Mouse (Mus musculus): ENCODE results near the gene Grin2b.

Gene Grin2b

DNA sequence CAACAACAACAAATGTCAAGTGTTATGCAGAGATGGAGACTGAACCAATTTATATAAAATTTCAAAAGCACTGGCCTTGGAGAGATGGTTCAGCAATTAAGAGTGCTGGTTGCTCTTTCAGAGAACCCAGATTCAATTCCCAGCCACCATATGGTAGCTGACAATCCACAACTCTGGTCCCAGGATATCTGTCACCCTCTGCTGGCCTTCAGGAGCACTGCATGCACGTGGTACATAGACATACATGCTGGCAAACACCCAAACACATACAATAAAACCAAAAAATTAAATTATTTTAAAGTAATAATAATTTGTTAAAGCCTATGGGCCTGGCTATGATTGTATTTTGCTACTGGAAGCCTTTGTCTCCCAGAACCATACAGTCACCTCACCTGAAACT is 77.0 kb downstream of the Grin2b start:
- no peak for DNase-seq

DNA sequence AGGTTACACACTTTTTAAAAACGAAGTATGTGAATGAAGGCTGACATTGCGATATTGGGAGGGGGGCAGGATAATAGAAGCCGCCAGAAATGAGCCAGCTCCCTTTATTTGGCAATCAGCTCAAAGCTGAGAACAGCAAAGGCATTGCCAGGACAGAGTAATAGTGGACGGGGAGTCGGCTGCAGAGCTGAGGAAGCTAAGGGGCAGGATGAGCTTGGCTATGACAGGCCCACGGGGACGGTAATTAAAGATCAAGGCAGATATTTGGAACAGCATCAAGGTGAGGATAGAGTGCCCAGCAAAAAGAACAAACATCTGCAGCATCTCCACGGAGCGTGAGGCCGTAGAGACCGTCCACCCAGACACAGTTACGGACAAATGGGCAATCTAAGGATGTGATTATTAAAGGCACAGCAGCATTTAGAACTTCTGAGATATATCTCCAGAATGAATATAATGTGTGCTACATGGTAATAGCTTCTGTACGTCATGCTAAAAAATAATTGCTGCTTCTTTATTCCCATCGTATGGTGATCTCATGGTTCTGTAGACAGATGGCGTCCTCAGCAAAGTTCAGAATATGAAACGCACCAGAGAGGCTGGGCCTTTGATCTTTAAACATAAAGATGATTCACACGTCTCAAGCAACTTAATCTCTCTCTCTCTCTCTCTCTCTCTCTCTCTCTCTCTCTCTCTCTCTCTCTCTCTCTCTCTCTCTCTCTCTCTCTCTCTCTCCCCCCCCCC is 93.1 kb downstream of the Grin2b start:
- no peak for DNase-seq

DNA sequence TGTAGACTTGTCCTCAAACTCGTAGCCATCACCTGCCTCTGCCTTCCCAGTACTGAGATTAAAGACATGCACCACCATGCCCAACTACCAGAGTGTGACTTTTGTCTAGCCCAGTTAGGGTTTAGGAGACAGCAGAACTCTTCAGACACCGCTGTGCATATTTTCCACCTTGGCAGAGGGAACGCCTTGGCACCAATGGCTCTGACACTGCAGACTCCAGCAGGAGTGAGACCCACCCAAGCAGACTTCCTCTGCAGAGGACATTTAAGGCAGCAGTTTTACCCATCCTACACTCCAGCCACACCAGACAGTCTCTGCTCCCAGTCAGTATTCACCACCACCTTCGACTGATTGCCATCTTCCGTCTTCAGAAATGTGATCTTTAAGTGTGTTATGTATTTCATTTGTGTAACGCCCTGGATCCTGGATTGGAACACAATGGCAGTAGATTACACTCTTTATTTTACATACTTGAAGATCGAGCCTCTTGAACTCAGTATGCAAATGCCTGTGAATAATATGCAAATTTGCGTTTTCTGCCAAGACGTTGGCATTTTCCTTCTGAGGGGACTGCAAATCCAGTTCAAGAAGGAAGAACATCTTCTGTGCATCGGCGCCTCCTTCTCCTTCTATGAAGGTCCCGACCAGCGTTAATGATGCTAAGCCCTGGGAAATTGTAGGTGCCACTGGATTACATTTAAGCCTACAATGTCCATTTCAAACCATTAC is 100.8 kb downstream of the Grin2b start:
- DNase-seq, result no peak

DNA sequence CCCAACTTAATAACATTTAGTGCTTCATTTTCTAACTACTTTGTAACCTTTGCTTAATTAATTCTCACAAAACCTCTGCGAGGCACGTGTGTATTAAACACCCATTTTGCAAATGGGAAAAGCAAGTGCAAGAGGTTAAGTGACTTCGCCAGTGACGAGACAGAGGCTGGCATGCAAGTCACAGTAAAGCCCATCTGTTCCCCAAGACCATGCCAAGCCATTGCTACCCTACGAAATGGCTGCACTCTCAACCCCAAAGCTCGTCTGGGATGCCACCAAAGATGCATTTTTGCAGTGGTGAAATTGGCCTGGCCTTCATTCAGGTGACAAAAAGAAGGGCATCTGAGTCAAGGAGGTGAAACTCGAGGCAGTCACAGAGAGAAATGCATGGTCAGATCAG is 103.2 kb downstream of the Grin2b start:
- no peak for DNase-seq

DNA sequence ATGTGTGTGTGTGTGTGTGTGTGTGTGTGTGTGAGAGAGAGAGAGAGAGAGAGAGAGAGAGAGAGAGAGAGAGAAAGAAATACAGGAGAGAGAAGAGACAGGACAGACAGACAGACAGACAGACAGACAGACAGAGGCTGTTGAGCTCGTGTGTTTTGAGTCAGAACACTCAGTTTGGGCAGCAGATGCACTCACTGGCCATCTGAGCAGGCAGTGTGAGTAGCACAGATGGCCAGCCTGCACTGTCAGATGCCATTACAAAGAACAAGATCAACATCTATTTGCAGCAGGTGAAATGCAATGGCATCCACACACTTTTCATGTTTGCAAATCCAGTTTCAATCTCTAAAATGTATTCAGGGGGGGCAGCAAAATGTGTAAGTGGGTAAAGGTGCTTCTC is 120.0 kb downstream of the Grin2b start:
- DNase-seq, result no peak

DNA sequence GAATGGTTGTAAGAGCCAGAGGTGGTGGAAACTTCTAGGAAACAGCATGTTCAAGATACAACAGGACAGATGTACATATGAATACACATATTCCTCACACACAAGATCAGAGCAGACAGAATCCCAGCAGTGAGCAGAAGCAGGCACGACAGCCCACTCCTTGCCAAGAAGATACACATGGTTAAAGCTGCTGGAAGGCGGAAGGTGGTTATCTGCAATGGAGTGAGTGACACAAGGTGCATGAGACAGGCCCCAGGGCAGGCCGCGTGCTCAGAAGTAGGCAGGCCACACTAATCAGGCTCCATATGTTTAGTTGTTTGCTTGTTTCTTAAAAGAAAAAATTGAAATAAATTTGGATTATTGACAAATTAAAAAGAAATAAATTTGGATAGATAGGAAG is 123.0 kb downstream of the Grin2b start:
- DNase-seq, result no peak

DNA sequence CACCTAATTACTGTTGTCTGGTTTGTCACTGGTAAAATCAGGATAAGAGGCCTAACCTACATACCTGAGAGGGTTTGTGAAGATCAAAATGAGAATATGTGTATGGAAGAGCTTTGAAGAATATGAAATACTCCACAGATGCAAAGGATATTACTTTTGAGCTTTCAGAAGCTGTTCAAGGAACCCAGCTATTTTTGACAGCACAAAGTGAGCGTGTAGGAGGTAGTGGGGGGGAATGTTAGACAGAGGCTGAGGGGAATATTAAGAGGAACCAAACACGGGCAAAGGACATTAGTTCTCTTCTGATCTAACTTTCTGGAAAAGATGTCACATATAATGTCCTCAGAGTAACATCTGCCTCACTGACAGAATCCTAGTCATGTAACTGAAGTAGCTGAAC is 125.2 kb downstream of the Grin2b start:
- DNase-seq, result no peak

DNA sequence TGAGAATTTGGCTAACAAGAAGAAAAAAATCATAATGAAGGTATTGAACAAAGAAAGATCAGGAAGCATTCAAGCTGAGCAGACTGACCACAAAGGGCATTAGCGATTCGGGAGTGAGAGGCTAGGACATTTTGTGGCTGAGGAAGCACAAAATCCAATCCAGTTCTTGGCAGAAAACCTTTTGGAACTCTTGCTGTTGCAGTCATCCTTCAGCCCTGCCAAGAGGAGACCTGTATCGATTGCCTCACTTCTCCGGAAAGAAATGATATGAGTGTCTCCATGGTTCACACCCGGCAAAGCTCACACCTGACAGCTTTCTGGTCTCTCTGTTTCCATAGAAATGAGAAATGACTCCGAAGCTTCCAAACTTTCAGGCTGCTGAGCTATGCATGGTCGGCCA is 127.2 kb downstream of the Grin2b start:
- no peak for DNase-seq

DNA sequence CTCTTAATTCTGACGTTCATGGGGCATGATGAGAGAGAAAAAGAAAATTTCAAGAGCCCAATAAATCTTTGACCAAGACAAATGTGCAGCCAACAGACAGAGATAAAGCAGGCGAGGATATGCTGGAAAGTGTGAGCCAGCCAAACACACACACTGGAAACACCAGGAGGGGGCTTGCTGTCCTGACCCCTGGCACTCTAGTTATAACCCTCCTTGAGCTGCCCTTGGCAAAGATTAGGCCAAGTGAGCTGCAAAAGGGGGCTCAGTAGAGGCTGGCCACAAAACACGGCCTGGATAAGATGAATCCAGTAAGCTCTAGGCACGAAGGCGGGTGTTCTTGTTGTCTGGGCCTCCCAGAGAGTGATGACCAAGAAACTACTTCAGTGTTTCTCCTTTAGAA is 128.8 kb downstream of the Grin2b start:
- no peak for DNase-seq

DNA sequence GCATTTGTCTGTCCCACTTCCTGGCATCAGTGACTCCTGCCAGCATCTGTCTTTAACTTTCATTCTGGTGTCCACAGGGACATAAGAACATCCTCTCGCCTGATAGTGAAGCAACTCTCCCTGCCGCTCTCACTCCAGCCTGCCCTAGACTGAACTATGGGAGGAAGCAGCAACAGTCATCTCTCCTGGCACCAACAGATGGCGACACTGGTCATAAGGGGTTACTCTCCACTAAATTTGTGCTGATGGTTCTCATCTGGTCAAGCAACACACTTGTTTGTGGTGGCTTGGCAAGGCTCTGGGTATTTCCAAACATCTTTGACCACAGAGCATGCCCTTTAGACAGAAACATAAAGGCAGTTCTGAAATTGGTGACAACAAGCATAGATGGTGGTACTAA is 130.9 kb downstream of the Grin2b start:
- no peak for DNase-seq

DNA sequence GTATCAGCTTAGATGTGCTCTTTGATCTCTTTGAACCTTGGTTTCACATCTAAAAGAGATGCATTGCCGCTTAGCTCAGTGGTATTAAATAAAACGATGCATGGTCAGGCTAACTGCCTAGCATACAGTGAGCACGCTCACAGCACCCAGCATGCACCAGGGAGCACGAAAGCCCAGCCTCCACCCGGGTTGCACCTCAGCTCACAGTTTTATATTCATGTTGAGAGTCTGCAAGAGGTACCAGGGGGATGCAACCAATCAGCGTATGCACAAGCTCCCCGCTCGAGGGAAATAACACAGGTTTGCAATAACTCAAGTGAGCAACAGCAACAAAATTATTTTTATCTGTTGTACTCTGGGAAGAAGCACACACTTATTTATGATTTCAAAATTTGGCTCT is 131.5 kb downstream of the Grin2b start:
- DNase-seq, result no peak

DNA sequence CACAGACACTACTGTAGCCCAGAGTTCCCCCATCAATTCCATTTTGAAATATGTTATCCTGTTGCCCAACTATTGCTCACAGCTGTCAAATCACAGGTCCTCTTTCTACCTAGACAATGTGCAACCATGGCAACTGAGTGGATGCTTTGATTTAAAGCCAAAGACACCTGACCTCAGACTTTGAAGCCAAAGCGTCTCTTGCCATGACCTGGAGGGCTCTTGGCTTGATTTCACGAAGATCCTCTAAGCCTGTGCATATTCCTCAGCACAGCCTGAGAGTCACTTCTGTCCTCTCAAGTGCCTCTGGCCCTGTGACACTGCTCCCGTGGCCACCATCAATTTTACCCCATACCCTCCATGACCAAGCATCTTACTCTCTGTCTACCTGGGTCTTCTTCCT is 132.4 kb downstream of the Grin2b start:
- no peak for DNase-seq

DNA sequence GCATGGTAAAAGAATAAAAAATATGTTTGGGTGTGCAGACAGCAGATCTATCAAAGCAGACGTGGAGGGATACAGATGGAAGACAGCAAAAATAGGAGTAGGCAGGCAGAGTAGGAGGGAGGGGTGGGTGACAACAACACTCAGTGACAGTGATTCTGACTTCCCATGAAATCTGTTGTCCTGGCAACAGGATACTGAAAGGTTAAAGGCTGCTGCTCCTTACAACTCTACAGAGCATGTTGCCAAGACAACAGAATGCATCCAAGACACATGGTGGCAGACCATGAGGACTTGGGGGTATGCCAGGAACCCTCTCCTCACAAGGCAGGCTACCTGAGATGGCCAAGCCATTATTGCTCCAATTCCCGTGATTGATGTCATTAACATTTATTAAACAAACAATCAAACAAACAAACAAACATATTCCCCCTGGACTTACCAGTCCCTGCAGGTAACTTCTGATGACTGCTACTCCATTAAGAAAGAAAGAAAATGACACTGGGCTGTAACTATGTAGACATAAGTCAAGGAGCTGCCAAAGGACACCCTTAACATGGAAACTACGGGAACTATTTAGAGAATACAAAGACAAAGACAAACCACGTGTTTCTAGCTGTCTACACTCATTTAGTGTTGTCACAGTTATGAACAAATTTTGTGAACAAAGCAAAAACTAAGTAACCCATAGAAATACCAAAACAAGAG is 143.9 kb downstream of the Grin2b start:
- DNase-seq, result no peak

DNA sequence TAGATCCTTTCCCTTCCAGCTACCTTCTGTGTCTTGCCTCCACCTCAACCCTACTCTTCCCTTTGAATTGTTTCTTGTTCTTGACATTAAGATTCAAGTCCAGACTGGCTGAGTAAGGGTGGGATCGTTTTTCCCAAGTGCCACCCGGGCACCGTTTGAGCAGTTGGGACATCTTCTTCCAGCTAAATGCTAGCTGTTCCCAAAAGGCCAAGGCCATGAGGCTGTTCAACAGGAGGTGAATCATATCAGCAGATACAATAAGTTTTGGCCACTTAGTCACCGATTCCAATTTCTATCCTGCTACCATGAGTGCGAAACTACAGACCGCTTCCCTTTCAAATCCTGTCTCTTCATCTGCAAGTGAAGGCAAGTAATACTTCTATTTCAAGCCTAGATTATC is 146.4 kb downstream of the Grin2b start:
- DNase-seq, result no peak

DNA sequence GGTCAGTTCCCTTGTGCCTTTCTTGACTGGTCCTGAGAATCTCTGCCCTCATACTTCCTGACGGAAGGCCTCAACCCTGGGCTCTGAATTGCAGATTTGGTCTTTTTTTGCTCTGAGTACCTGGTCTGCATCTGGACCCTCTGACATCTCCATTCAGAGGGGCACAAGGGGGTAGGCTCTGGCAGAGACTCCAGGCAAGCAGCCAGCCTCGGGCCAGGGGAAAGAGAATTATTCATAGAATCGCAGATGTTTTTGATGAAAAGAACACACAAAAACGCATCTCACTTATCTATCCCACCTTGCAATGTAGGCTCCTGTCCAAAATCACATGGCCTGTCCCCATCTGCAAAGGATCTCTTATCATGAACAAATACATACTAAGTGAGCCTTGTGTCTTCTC is 147.5 kb downstream of the Grin2b start:
- DNase-seq, result no peak

DNA sequence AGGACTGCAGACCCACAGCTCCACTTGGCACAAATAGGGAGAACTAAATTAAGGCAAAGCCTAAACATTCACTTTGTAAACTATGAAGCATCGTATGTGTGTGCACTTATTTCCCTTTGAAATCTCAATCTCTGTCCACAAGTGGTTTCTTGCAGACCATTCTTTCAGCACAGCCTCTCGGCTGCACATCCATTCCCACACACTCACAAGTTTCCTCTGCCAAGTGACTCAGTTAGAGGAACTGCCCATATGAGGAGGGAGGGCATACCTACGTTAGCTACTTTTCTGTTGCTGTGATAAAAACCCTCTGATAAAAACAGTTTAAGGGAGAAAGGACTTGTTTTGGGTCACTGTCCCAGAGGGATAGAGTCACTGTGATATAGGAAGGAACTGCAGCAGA is 152.9 kb downstream of the Grin2b start:
- no peak for DNase-seq

DNA sequence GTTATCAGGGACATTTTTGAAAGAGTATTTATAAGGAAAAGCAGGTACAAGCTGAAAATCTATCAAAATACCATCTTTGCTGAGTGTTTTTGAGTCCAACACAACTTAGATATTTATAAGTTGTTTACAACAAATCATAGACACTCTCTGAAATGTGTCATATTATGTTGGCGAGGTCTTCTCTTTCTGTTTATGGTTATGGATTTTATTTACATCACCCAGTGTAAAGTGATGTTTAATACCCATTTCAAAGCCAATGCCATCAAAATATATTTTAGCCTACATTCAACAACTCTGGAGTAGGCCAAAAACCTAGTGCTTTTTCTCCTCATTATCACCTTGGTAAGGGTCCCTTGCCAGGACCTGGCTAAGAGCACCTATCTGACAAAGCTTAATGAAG is 154.3 kb downstream of the Grin2b start:
- DNase-seq, result no peak

DNA sequence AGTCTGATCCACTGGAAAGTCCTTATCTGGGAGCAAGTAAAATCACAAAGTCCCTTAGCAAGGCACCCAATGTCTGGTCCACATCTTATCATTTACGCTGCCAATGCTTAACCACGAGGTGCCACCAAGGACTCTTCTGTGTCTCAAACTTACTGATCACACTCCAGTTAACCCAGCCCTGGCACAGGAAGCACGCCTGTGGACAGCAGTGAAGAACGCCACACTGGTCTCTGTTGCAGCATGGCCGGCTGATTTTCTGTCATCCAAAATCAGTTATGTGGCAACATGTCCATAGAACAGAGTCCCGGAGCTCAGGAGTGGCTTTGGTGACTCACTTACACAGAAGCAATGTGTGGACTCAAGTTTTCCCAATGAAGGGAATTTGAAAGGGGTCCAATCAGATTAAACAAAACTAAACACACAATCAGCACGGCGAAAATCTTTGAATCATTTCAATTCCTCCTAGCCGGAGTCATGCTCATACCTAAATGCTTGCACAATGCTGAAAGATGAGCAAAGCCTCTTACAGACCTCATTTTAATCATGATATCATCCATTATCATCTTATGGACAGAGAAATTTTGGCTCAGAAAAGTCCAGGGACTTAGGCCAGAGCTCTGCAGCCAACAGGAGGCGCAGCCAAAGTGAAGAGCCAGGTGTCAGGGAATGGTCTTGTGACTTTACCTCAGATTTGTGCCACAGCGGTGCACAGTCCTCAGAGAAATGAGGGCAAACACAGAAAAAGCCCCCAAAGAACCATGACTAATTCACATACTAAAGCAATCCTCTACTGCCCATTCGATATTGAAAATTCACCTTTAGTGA is 159.5 kb downstream of the Grin2b start:
- DNase-seq, result no peak

DNA sequence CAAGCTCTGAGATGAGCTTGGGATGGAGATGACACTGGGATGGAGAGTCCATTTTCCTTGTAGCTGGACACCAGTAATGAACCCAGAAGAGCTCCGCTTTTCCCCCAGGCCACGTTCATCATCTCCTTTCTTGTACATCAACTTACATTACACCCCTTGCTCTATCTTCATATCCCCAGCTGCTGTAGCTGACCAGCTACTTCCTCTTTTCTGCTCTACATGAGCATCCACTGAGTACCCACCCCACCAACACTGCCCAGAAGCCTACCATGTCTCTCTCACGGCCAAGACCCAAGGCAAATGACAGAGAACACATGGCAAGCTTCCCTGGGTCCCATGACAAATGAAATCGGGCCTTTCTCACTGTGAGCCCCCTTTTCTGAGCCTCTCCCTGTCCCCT is 161.8 kb downstream of the Grin2b start:
- no peak for DNase-seq

DNA sequence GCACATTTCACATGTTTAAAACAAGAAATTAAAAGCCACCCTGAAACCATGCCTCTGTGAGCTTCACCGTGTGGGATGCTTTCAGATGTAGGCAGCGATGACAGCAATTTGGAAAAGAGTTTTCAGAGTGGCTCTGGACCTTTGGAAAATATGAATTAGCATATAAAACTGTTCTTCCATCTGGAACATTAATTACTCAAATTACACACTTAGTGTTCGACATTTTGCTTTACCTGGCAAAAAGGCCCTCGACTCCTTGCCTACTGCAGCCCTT is 162.3 kb downstream of the Grin2b start:
- no peak for DNase-seq

DNA sequence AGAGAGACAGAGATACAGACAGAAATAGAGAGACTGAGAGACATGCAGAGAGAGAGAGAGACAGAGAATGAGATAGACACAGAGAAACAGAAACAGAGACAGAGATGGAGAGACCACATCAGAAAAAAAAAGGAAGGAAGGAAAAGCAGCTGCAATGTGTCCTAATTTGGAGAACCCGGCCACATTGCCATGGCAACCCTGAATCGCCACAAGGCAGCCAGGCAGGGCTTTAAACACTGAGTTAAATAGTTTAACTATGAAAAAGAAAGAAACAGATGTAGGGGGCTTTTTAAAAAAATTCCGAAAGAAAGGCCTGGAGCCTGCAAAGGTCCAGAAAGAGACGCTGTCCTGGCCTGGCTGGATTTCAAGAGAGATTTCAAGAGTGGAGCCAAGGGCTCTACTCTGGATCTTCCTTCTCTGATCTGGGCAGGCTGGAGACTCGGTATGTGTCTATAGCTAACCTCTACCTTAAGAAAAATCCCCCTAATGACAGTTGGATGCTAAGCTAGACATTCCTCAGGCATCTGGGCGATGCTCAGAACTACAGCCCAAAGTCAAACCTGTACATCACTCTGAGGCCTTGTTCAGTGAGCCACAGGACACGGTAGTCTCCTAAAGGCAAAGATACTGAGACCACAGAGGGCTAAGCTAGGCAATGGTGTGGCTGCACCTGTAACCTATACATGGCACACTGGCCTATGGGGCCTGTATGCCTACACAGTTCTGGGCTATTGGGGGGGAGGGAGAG is 162.8 kb downstream of the Grin2b start:
- DNase-seq, result no peak

DNA sequence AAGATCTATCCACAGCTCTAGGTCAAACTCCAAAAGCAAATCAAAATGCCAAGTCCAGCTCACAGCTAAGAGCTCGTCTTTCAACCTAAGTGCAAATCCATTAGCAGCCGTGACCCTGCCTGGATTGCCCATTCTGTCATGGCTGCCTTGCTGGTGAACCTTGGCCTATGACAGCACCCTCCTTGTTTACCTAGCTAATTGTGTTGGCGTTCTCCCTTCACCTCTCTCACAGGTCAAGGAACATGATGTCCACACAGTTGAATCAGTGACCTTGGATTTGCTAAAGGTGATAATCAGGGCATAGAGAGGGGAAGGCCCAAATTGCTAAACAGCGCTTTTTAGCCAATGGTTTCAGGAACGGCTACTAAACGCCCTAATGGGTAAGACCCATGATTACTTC is 165.2 kb downstream of the Grin2b start:
- no peak for DNase-seq

DNA sequence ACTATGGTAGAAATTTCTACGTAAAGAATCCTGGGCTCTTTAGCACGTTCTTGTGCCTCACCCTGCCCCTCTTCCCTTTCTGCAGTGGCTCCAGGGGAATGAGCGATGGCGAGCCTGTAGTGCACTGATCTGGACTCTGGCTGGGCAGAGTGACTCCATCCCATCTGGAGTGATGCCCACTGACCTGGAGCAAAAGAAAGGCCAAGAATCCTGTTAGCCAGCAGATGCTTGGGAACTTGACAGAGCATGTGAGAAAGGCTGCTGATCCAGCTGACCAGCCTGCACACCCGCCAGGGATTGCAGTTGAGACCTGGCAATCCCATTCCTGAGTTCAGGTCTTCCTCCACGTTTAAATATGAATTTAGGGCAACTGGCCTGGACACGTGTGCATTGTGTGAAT is 178.6 kb downstream of the Grin2b start:
- no peak for DNase-seq

All from thymus, adult 18-20 months (tissue).